Mouse (Mus musculus) cerebellum, adult 2 months (tissue): ENCODE measurements around the gene Pus7l.

ENCODE experiments used
- CTCF ChIP-seq: fragments of 200-500 bp; IDR thresholded peaks from 2 replicates; pipeline ENCODE4 v1.5.1; 2011; ENCODE audit warnings: low read depth, mild to moderate bottlenecking, control low read depth, low read length, moderate library complexity, borderline replicate concordance; ENCODE audit not compliant: insufficient read depth
- POLR2A ChIP-seq: fragments of 200-500 bp; IDR thresholded peaks from 2 replicates; pipeline ENCODE4 v1.6.1; 2011; ENCODE audit warnings: low read length, control low read depth, borderline replicate concordance; ENCODE audit not compliant: insufficient read depth

DNA sequence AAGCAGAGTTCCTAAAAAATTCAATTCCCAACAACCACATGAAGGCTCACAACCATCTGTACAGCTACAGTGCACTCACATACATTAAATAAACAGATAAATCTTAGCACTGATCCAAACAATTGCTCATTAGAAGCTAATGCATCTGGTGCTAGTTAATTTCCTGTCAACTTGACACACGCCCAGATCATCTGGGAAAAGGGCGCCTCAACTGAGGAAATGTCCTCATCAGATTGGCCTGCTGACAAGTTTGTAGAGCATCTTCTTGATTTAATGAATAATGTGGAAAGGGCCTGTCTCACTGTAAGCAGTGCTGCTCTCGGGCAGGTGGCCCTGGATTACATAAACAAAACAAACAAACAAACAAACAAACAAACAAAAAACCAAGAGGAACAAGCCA is 12.8 kb downstream of the Pus7l start:
- TF ChIP-seq POLR2A (no peak), CTCF (no peak)
